Mouse (Mus musculus): ENCODE measurements at regions not wholly inside any gene's neighbourhood (a gene's known extent, or its start where the extent isn't known, plus 50 kb on each side); places are given as distances from the start of the nearest gene placed in this dataset.

DNA sequence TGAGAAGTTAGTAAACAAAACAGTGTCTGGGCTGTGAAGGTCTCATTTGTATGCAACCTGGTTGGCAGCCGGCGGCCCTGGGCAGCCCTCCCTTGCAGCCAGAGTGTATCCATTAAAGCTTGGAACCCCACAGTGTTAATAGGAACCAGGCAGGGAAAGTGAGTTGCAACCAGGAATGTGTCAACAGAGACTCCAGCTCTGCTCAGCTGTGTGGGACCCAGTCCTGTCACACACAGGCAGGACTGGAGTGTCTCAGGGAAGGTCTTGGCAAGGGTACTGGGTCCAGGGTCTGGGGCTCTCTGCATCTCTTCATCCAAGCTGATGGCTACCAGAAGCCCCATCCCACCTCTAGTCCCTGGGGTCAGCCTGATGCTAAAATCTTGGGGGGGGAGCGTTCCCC lies 556.8 kb upstream of the 3110018I06Rik start:
- Histone ChIP-seq H3K9ac (replicated peaks; ENCODE audit: low read depth, low read length) (no peak overlapping the region), H3K36me3 (ENCODE audit: control insufficient read depth, insufficient read depth) (no peaks in the 10 kb centered on the region), H3K27me3 (replicated peaks; ENCODE audit: control insufficient read depth, insufficient read depth, low read length) (no peaks in the 10 kb centered on the region), H3K27ac (ENCODE audit: low read length) (no peak overlapping the region), H3K4me3 (replicated peaks; ENCODE audit: low read length) (no peak overlapping the region), H3K4me1 (replicated peaks; ENCODE audit: control insufficient read depth, insufficient read depth, low read length) (peaks cover 3% of the 10 kb centered on the region), H3K4me2 (ENCODE audit: low read length) (no peak overlapping the region), H3K9me3 (ENCODE audit: control insufficient read depth, low read length) (no peaks in the 10 kb centered on the region)
- 56% methylated on average over 3 of the region's 3 CpGs for WGBS
- ATAC-seq, result no peak

DNA sequence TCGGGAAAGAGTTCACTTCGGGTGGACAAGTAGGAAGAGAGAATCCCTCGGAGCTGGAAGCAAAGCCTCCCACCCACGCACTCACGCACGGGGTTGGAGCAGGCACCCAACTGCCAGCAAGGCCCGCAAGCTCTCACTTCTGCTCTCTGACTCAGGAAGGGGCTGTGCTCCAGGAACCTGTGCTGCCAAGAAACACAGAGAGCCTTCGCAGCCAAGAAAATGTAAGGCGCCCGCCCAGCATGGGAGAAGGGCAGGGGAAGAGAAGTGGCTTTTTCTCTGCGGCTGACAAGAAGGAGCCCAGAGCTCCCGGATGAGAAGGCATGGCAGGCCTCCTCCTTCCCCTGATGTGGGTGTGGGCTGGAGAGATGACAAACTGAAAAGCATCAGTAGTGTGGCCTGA lies 549.1 kb upstream of the 3110018I06Rik start:
- H3K27me3 ChIP-seq (replicated peaks; ENCODE audit: control insufficient read depth, insufficient read depth, low read length), result no peaks in the 10 kb centered on the region
- H3K4me1 ChIP-seq (replicated peaks; ENCODE audit: control insufficient read depth, insufficient read depth, low read length), result peaks cover 17% of the 10 kb centered on the region
- no peak overlapping the region for H3K4me2 ChIP-seq (ENCODE audit: low read length)
- no peaks in the 10 kb centered on the region for H3K36me3 ChIP-seq (ENCODE audit: control insufficient read depth, insufficient read depth)
- 0 out of 2 replicates have a peak overlapping the region, but pooled peaks have one; percentile 5 for H3K9ac ChIP-seq (replicated peaks; ENCODE audit: low read depth, low read length)
- no peaks in the 10 kb centered on the region for H3K9me3 ChIP-seq (ENCODE audit: control insufficient read depth, low read length)
- ATAC-seq, result peak; percentile 70
- no peak overlapping the region for H3K4me3 ChIP-seq (replicated peaks; ENCODE audit: low read length)
- peak overlapping the region; percentile 35 for H3K27ac ChIP-seq (ENCODE audit: low read length)
- WGBS, result 57% methylated on average over 12 of the region's 12 CpGs

DNA sequence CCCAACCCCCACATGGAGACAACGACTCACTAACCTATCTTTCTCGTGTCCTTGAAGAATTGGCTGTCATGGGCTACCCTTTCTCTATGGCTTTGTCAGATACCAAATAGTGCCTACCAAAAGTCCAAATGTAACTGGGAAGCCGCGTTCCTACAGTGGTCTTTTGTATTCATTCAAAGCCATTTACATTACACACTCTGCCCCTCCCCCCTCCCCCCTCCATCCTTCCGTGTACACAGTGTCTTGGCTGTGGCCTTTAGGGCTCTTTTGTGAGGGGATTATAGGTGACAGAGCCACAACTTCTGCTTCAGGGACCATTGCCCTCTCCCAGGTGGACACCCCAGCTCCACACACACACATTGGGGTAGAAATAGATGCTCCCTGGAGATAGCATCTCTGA lies 544.6 kb upstream of the 3110018I06Rik start:
- 4% methylated on average over 5 of the region's 5 CpGs for WGBS
- no peaks in the 10 kb centered on the region for H3K27me3 ChIP-seq (replicated peaks; ENCODE audit: control insufficient read depth, insufficient read depth, low read length)
- no peak overlapping the region for H3K27ac ChIP-seq (ENCODE audit: low read length)
- H3K9me3 ChIP-seq (ENCODE audit: control insufficient read depth, low read length), result no peaks in the 10 kb centered on the region
- ATAC-seq, result no peak
- no peak overlapping the region for H3K4me2 ChIP-seq (ENCODE audit: low read length)
- no peaks in the 10 kb centered on the region for H3K36me3 ChIP-seq (ENCODE audit: control insufficient read depth, insufficient read depth)
- H3K9ac ChIP-seq (replicated peaks; ENCODE audit: low read depth, low read length), result no peak overlapping the region
- no peak overlapping the region for H3K4me3 ChIP-seq (replicated peaks; ENCODE audit: low read length)
- peaks cover 16% of the 10 kb centered on the region for H3K4me1 ChIP-seq (replicated peaks; ENCODE audit: control insufficient read depth, insufficient read depth, low read length)

DNA sequence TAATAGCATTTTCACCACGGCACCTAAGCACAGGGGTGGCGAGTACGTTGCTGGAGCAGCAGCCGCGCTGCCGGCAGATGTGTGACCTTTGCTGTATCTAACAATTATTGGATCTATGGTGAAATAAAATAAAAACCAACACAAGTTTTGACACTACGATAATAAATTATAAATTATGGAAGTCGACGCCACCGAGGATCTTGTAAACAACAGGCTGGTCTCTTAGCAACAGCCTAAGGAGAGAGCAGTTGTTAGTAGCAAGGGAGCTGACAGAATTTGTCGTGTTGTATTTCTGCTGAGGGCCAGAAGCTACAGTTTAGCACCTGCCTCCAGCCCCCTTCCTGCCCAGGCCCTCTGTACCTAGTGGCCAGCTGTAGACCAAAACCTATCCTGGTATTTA lies 535.8 kb upstream of the 3110018I06Rik start:
- Histone ChIP-seq H3K4me1 (replicated peaks; ENCODE audit: control insufficient read depth, insufficient read depth, low read length) (peaks cover 37% of the 10 kb centered on the region), H3K36me3 (ENCODE audit: control insufficient read depth, insufficient read depth) (no peaks in the 10 kb centered on the region), H3K9me3 (ENCODE audit: control insufficient read depth, low read length) (no peaks in the 10 kb centered on the region), H3K27ac (ENCODE audit: low read length) (peak overlapping the region; percentile 62; the same call in 1 of the 2 replicates), H3K4me2 (ENCODE audit: low read length) (no peak overlapping the region), H3K27me3 (replicated peaks; ENCODE audit: control insufficient read depth, insufficient read depth, low read length) (no peaks in the 10 kb centered on the region), H3K4me3 (replicated peaks; ENCODE audit: low read length) (no peak overlapping the region), H3K9ac (replicated peaks; ENCODE audit: low read depth, low read length) (no peak overlapping the region)
- 66% methylated on average over 11 of the region's 11 CpGs for WGBS
- 0 out of 2 replicates have a peak, but pooled peaks have one; percentile 27 for ATAC-seq

DNA sequence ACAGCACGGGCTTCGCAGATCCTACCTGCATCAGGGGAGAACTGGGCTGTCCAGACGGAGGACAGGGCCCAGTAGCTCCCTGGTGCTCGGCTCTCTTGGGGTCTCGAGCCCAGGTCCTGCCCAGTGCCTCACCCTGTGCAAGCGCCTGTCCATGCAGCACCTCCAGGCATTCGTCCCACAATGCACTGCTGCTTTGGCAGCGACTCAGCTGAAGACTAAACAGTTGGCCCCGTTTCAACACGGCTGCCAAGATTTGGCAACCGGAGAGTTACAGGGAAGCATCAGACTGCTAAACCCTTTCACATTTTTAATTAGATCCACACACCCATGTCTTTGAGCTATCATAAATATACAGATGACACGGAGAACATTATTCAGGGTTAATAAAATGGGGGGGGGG lies 532.7 kb upstream of the 3110018I06Rik start:
- H3K9me3 ChIP-seq (ENCODE audit: control insufficient read depth, low read length), result no peaks in the 10 kb centered on the region
- ATAC-seq, result peak; percentile 84
- WGBS, result 24% methylated on average over 12 of the region's 12 CpGs
- H3K4me3 ChIP-seq (replicated peaks; ENCODE audit: low read length), result no peak overlapping the region
- H3K4me2 ChIP-seq (ENCODE audit: low read length), result no peak overlapping the region
- H3K27ac ChIP-seq (ENCODE audit: low read length), result peak overlapping the region; percentile 71
- H3K4me1 ChIP-seq (replicated peaks; ENCODE audit: control insufficient read depth, insufficient read depth, low read length), result peaks cover 37% of the 10 kb centered on the region
- no peaks in the 10 kb centered on the region for H3K27me3 ChIP-seq (replicated peaks; ENCODE audit: control insufficient read depth, insufficient read depth, low read length)
- no peak overlapping the region for H3K9ac ChIP-seq (replicated peaks; ENCODE audit: low read depth, low read length)
- H3K36me3 ChIP-seq (ENCODE audit: control insufficient read depth, insufficient read depth), result no peaks in the 10 kb centered on the region

DNA sequence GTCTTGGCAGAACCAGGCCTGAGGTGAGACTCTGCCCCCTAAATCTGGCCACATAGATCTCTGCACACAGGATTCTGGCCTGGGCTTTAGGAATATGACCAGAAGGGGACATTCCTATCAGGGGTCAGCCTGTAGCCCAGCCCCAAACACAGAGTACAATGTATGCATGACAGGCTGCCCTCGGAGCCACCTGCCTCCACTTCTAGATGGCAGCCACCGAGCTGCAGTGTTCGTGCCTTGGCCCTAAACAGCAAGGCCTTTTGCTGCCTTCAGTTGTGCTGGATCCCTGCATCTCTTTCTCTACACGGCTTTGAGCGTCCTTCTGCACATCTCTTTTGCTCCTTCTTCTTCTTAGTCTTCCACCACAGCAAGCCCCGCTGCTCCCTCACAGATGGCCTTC lies 532.2 kb upstream of the 3110018I06Rik start:
- ATAC-seq, result peak; percentile 43
- Histone ChIP-seq H3K4me3 (replicated peaks; ENCODE audit: low read length) (no peak overlapping the region), H3K27me3 (replicated peaks; ENCODE audit: control insufficient read depth, insufficient read depth, low read length) (no peaks in the 10 kb centered on the region), H3K27ac (ENCODE audit: low read length) (peak overlapping the region; percentile 71), H3K4me1 (replicated peaks; ENCODE audit: control insufficient read depth, insufficient read depth, low read length) (peaks cover 37% of the 10 kb centered on the region), H3K9ac (replicated peaks; ENCODE audit: low read depth, low read length) (0 out of 2 replicates have a peak overlapping the region, but pooled peaks have one; percentile 1), H3K36me3 (ENCODE audit: control insufficient read depth, insufficient read depth) (no peaks in the 10 kb centered on the region), H3K9me3 (ENCODE audit: control insufficient read depth, low read length) (no peaks in the 10 kb centered on the region), H3K4me2 (ENCODE audit: low read length) (no peak overlapping the region)
- WGBS, result 39% methylated on average over 6 of the region's 6 CpGs

DNA sequence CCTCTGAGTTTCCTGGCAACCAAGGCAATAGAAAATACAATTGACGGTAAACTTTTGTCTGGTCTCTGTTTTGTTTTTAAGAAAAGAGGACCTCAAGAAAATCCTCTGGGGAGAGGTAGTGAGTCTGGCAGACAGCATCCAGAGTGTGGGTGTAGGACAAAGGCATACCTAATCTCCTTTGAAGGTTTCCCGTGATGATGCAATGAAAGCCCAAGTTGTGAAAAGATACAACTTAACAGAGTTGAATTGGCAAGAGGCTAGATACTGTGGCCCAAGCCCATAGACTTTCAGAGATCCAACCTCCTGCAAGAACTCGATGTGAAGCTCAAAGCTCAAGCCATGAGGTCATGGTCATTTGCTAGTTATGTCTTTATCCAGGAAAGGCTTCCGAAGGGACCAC lies 526.4 kb upstream of the 3110018I06Rik start:
- Histone ChIP-seq H3K4me3 (replicated peaks; ENCODE audit: low read length) (no peak overlapping the region), H3K27me3 (replicated peaks; ENCODE audit: control insufficient read depth, insufficient read depth, low read length) (no peaks in the 10 kb centered on the region), H3K4me2 (ENCODE audit: low read length) (no peak overlapping the region), H3K4me1 (replicated peaks; ENCODE audit: control insufficient read depth, insufficient read depth, low read length) (peaks cover 1% of the 10 kb centered on the region; the same call in 1 of the 2 replicates), H3K9me3 (ENCODE audit: control insufficient read depth, low read length) (no peaks in the 10 kb centered on the region; the same call in 1 of the 2 replicates), H3K36me3 (ENCODE audit: control insufficient read depth, insufficient read depth) (no peaks in the 10 kb centered on the region), H3K27ac (ENCODE audit: low read length) (no peak overlapping the region), H3K9ac (replicated peaks; ENCODE audit: low read depth, low read length) (no peak overlapping the region)
- no peak for ATAC-seq
- WGBS, result 66% methylated on average over 4 of the region's 4 CpGs

DNA sequence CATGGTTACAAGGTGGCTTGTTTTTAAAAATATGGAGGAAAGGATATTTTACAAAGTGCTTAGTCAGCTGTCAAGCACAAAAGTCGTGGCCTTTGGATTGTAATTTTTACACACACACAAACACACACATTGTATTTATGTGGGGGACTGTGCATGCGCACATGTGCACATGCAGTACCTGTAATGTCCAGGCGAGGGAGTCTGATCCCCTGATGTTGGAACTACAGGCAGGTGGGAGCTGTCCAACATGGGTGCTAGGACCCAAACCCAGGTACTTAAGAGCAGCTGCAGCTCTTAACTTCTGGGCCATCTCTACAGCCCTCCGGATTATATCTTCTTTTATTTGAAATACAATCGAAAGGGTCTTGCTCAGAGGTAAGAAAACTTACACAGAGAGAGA lies 524.7 kb upstream of the 3110018I06Rik start:
- no peak overlapping the region for H3K4me3 ChIP-seq (replicated peaks; ENCODE audit: low read length)
- no peaks in the 10 kb centered on the region; the same call in 1 of the 2 replicates for H3K9me3 ChIP-seq (ENCODE audit: control insufficient read depth, low read length)
- ATAC-seq, result no peak
- no peak overlapping the region for H3K9ac ChIP-seq (replicated peaks; ENCODE audit: low read depth, low read length)
- no peaks in the 10 kb centered on the region for H3K36me3 ChIP-seq (ENCODE audit: control insufficient read depth, insufficient read depth)
- H3K4me2 ChIP-seq (ENCODE audit: low read length), result no peak overlapping the region
- H3K4me1 ChIP-seq (replicated peaks; ENCODE audit: control insufficient read depth, insufficient read depth, low read length), result no peaks in the 10 kb centered on the region
- no peaks in the 10 kb centered on the region for H3K27me3 ChIP-seq (replicated peaks; ENCODE audit: control insufficient read depth, insufficient read depth, low read length)
- WGBS, result 71% methylated on average over 5 of the region's 5 CpGs
- no peak overlapping the region for H3K27ac ChIP-seq (ENCODE audit: low read length)

DNA sequence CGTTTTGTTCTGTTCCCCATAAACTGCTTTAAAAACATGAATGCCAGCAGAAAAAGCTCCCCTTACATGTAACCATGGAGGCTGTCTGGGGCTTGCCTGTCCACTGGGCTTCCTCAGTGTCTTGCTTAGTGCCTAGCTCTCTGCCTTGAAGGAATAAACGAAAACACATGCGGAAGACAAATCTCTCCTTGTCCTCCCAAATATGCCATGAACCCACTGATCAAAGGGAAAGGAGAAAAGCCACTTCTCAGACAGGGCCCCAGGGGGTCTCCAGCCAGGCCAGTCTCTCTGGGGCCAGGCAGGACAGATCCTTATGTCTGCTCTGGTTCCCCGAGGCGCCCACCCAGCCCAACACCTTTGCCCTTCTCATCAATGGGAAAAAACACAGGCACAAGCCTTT lies 518.6 kb upstream of the 3110018I06Rik start:
- H3K4me1 ChIP-seq (replicated peaks; ENCODE audit: control insufficient read depth, insufficient read depth, low read length), result no peaks in the 10 kb centered on the region
- H3K36me3 ChIP-seq (ENCODE audit: control insufficient read depth, insufficient read depth), result no peaks in the 10 kb centered on the region
- no peak overlapping the region for H3K9ac ChIP-seq (replicated peaks; ENCODE audit: low read depth, low read length)
- no peak for ATAC-seq
- H3K4me2 ChIP-seq (ENCODE audit: low read length), result no peak overlapping the region
- no peak overlapping the region for H3K4me3 ChIP-seq (replicated peaks; ENCODE audit: low read length)
- H3K9me3 ChIP-seq (ENCODE audit: control insufficient read depth, low read length), result no peaks in the 10 kb centered on the region
- no peaks in the 10 kb centered on the region for H3K27me3 ChIP-seq (replicated peaks; ENCODE audit: control insufficient read depth, insufficient read depth, low read length)
- no peak overlapping the region for H3K27ac ChIP-seq (ENCODE audit: low read length)
- 56% methylated on average over 5 of the region's 5 CpGs for whole genome bisulfite sequencing

DNA sequence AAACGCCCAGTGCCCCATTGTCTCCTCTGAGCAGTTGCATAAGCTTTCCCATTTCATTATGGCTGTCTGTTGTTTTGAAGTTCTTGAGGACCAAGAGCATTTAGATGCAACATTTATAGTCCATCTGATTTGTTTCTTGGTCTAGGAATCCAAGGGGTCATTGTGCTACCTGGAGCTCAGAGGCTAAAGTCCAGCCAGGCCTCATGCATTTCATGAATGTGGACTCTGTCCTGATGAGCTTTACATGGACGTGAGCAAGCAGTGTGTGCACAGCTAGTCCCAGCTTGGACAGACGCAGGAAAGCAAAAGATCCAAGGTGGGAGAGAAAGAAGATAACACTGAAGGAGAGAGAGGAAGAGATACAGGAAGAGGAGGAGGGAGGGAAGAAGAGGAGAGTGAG lies 496.0 kb upstream of the 3110018I06Rik start:
- no peaks in the 10 kb centered on the region for H3K27me3 ChIP-seq (replicated peaks; ENCODE audit: control insufficient read depth, insufficient read depth, low read length)
- no peak overlapping the region for H3K4me3 ChIP-seq (replicated peaks; ENCODE audit: low read length)
- WGBS, result 73% methylated on average over 3 of the region's 3 CpGs

More for the DNA sequence above, 496.0 kb upstream of the 3110018I06Rik start:
- Histone ChIP-seq H3K4me2 (ENCODE audit: low read length) (no peak overlapping the region), H3K27ac (ENCODE audit: low read length) (no peak overlapping the region), H3K9ac (replicated peaks; ENCODE audit: low read depth, low read length) (no peak overlapping the region), H3K4me1 (replicated peaks; ENCODE audit: control insufficient read depth, insufficient read depth, low read length) (no peaks in the 10 kb centered on the region), H3K9me3 (ENCODE audit: control insufficient read depth, low read length) (no peaks in the 10 kb centered on the region), H3K36me3 (ENCODE audit: control insufficient read depth, insufficient read depth) (no peaks in the 10 kb centered on the region)
- ATAC-seq, result no peak

Measured in forebrain, embryonic 16.5 days (tissue).